Mouse (Mus musculus): ENCODE measurements around the gene Noxo1. TPM values are rescaled to one million over a fixed set of nuclear protein-coding genes. Genes with fewer than 3 reads are reported as not detected.
A peak's percentile ranks its signal among the peaks of the same experiment; 100 is the strongest.

Noxo1 gene
- 3.0 and 5.5 TPM in 2 replicates for polyA plus RNA-seq (2016; fragmentation: Nextera tagmentation; extraction: Ambion mirVana)

DNA sequence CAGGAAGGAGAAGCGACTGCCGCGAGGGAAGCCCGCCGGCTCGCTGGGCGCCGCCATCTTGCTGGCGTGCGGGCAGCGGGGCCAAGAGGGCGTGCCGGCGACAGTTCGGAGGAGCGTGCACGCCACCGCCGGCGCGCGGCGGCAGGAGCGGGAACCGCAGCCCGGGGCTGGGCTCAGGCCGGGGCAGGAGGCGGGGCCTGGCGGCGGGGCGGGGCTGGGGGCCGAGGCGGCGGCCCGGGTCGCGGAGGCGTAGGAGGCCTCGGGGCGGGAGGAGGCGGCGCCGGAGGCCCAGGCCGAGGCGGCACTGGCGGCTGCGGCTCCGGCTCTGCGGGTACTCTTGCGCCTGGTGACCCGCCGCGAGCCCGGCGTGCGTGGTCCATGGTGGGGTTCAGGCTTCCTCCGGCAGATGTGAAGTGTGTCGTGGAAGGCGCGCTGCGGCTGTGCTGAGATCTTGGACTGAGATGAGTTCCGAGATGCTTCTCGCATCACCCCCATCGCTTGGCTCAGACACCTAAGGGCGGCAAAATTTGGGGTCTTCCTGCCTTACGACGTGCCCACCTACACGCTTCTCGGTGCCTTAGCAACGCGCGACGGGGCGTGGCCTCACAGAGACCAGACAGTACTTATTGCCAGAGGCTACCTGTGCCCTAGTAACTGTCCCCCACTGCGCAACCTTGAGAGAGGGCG lies at the start of gene Noxo1, which contains the start of gene Gfer:
TSS of gene Noxo1 (plus strand) at position 224 of the 687 bp plus-strand sequence.
TSS of gene Gfer (minus strand) at position 146 of the 687 bp plus-strand sequence.
- Histone ChIP-seq H3K4me3 (peak within 1 kb of the TSS; percentile 87), H3K27me3 (peaks cover 1% of the 10 kb centered on the region; the same call in 1 of the 2 replicates), H3K4me1 (peaks cover 21% of the 10 kb centered on the region), H3K4me2 (replicated peaks) (peak within 1 kb of the TSS; percentile 66), H3K36me3 (peaks cover 34% of the 10 kb centered on the region), H3K27ac (peak within 1 kb of the TSS; percentile 91), H3K9ac (peak within 1 kb of the TSS; percentile 81), H3K9me3 (no peaks in the 10 kb centered on the region)
- WGBS = under 1% methylated on average over 66 of the region's 76 CpGs
- ATAC-seq (ENCODE audit: insufficient number of reproducible peaks, insufficient read depth, low FRiP score, low TSS enrichment) = peak; percentile 85

DNA sequence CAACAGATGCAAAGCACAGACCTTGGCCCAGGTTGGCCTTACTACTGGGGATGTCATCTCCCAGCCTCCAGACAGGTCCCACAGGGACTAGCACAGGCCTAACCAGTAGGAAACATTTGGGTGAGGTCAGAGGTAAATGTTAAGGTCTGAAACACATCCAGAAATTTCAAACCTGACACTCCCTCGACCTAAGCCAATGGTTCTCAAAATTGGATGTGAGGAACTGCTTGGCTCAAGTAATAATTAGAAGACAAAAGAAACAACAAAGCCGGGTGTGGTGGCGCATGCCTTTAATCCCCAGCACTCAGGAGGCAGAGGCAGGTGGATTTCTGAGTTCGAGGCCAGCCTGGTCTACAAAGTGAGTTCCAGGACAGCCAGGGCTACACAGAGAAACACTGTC lies 49.7 kb upstream of the Noxo1 start:
- Histone ChIP-seq H3K27me3 (no peaks in the 10 kb centered on the region), H3K4me3 (no peak overlapping the region), H3K27ac (no peak overlapping the region), H3K9me3 (no peaks in the 10 kb centered on the region), H3K4me1 (peaks cover 39% of the 10 kb centered on the region), H3K36me3 (peaks cover 7% of the 10 kb centered on the region; the same call in 1 of the 2 replicates), H3K4me2 (replicated peaks) (no peak overlapping the region), H3K9ac (no peak overlapping the region)
- WGBS = 80% methylated on average over 4 of the region's 4 CpGs
- ATAC-seq (ENCODE audit: insufficient number of reproducible peaks, insufficient read depth, low FRiP score, low TSS enrichment) = no peak

- Histone ChIP-seq H3K36me3 (no peaks in the 10 kb centered on the region), H3K27me3 (no peaks in the 10 kb centered on the region), H3K4me2 (replicated peaks) (no peak overlapping the region), H3K9me3 (no peaks in the 10 kb centered on the region), H3K4me1 (peaks cover 39% of the 10 kb centered on the region), H3K4me3 (no peak overlapping the region), H3K27ac (no peak overlapping the region), H3K9ac (0 out of 2 replicates have a peak overlapping the region, but pooled peaks have one; percentile 7)
- 81% methylated on average over 11 of the region's 11 CpGs for WGBS
- no peak for ATAC-seq (ENCODE audit: insufficient number of reproducible peaks, insufficient read depth, low FRiP score, low TSS enrichment)
Measured at GRCm38 (mm10) chr17:24647493-24647892, 48.5 kb upstream of the Noxo1 start.

GRCm38 (mm10) chr17:24648731-24649377 lies 47.2 kb upstream of the Noxo1 start:
- peak overlapping the region; percentile 97 for H3K4me2 ChIP-seq (replicated peaks)
- no peaks in the 10 kb centered on the region for H3K9me3 ChIP-seq
- peak overlapping the region; percentile 72 for H3K4me3 ChIP-seq
- peaks cover 35% of the 10 kb centered on the region for H3K4me1 ChIP-seq
- no peak for ATAC-seq (ENCODE audit: insufficient number of reproducible peaks, insufficient read depth, low FRiP score, low TSS enrichment)
- no peaks in the 10 kb centered on the region for H3K36me3 ChIP-seq
- WGBS = 70% methylated on average over 10 of the region's 10 CpGs
- H3K9ac ChIP-seq = peak overlapping the region; percentile 91; the same call in 1 of the 2 replicates
- H3K27ac ChIP-seq = no peak overlapping the region
- H3K27me3 ChIP-seq = no peaks in the 10 kb centered on the region

DNA sequence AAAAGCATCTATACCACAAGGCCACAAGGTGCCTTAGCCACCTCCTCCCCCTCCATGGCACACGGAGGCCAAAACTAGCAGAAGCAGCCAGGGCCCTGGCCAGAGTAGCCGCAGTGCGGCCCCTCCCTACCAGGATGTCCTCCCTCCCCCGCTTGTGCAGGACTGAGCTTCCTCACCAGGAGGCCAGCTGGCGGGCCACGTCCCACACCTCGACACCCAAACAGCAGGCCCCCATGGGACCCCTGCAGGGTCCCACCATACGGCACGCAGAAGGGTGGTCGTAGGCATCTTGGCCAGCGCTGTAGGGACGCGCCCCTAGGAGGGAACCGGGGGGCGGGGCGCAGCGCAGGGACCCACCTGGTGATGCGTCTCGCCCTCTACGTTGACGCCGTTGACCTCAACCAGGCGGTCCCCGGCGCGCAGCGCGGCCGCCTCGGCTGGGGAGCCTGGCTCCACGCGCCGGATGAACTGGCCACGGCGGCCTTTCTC lies 46.4 kb upstream of the Noxo1 start:
- Histone ChIP-seq H3K4me3 (peak overlapping the region; percentile 72), H3K4me1 (peaks cover 27% of the 10 kb centered on the region), H3K36me3 (no peaks in the 10 kb centered on the region), H3K9ac (peak overlapping the region; percentile 91), H3K4me2 (replicated peaks) (peak overlapping the region; percentile 97), H3K27ac (peak overlapping the region; percentile 66), H3K9me3 (no peaks in the 10 kb centered on the region), H3K27me3 (no peaks in the 10 kb centered on the region)
- WGBS = under 1% methylated on average over 35 of the region's 35 CpGs
- peak; percentile 23; the same call in 1 of the 2 replicates for ATAC-seq (ENCODE audit: insufficient number of reproducible peaks, insufficient read depth, low FRiP score, low TSS enrichment)

- Histone ChIP-seq H3K36me3 (no peaks in the 10 kb centered on the region), H3K4me3 (peak within 1 kb of the TSS; percentile 72), H3K4me2 (replicated peaks) (peak within 1 kb of the TSS; percentile 97), H3K9ac (peak within 1 kb of the TSS; percentile 91), H3K9me3 (no peaks in the 10 kb centered on the region), H3K4me1 (peaks cover 22% of the 10 kb centered on the region), H3K27ac (peak within 1 kb of the TSS; percentile 66), H3K27me3 (no peaks in the 10 kb centered on the region)
- peak; percentile 54 for ATAC-seq (ENCODE audit: insufficient number of reproducible peaks, insufficient read depth, low FRiP score, low TSS enrichment)
- under 1% methylated on average over 33 of the region's 41 CpGs for WGBS
Measured at GRCm38 (mm10) chr17:24650070-24650616, 45.9 kb upstream of the Noxo1 start, which contains the start of gene Slc9a3r2. TSS of gene Slc9a3r2 (minus strand) at chr17:24650327.

DNA sequence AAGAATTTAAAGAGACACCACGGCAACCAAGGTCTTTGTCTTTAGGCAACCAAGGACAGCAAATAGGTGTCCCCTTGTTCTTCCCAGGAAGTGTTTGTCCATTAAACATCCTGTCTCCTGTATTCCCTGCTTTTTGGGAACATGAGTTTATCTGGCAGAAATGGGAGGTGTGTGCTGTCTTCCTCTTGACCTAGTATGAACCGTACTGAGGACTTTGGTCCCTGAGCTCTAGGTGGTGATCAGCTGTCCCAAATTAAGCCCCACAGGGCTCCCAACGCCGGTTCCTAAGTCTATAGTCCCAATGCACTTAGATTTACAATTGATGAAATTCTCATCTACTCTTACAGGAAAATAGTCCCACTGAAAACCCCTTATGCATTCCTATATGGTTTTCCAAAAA lies 45.3 kb upstream of the Noxo1 start:
- H3K4me1 ChIP-seq = peaks cover 20% of the 10 kb centered on the region
- ATAC-seq (ENCODE audit: insufficient number of reproducible peaks, insufficient read depth, low FRiP score, low TSS enrichment) = no peak
- H3K4me3 ChIP-seq = peak overlapping the region; percentile 72; the same call in 1 of the 2 replicates
- no peak overlapping the region for H3K9ac ChIP-seq
- H3K27me3 ChIP-seq = no peaks in the 10 kb centered on the region
- no peaks in the 10 kb centered on the region for H3K9me3 ChIP-seq
- WGBS = 76% methylated on average over 4 of the region's 4 CpGs
- no peak overlapping the region for H3K27ac ChIP-seq
- H3K4me2 ChIP-seq (replicated peaks) = peak overlapping the region; percentile 97; the same call in 1 of the 2 replicates
- no peaks in the 10 kb centered on the region for H3K36me3 ChIP-seq

GRCm38 (mm10) chr17:24651835-24652234 lies 44.2 kb upstream of the Noxo1 start:
- Histone ChIP-seq H3K9ac (0 out of 2 replicates have a peak overlapping the region, but pooled peaks have one; percentile 12), H3K4me3 (no peak overlapping the region), H3K4me2 (replicated peaks) (no peak overlapping the region), H3K27ac (no peak overlapping the region), H3K4me1 (peaks cover 20% of the 10 kb centered on the region), H3K36me3 (no peaks in the 10 kb centered on the region), H3K27me3 (peaks cover 6% of the 10 kb centered on the region), H3K9me3 (no peaks in the 10 kb centered on the region)
- WGBS = 79% methylated on average over 3 of the region's 3 CpGs
- ATAC-seq (ENCODE audit: insufficient number of reproducible peaks, insufficient read depth, low FRiP score, low TSS enrichment) = no peak

DNA sequence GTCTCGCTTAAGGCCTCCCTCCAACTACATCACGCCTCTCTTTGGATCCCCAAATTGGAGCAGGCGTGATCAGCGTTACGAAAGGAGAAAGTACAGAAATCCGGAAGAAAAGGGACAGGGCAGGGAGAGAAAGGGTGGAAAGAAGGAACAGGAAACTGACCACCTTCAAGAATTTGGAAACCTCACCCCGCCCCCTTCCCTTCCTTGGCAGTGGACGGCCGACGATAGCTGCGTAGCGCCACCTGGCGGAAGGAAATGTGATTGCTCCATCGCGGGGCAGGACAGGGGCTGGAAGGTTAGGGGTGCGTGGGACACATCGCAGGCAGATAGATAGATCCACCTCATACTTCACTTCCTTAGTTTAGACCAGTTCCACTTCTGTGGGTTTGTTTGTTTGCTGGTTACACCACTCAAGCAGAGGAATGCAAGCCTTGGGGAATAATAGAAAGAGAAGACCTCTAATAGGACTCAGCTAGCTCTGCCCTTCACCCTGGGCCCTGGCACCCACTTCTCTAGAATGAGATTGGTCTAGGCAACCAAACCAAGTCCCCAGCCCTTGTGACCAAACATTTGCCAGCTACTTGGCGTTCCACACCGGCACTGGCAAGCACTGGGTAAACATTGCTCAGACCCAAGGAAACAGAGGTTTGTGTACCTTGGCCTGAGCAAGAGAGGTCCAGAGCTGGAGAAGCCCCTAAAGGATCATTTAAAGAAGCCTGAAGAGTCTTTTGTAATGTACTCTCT lies 41.9 kb upstream of the Noxo1 start:
- H3K4me3 ChIP-seq = peak overlapping the region; percentile 16
- ATAC-seq (ENCODE audit: insufficient number of reproducible peaks, insufficient read depth, low FRiP score, low TSS enrichment) = no peak; the same call in 1 of the 2 replicates
- no peak overlapping the region for H3K9ac ChIP-seq
- WGBS = 5% methylated on average over 19 of the region's 19 CpGs
- H3K9me3 ChIP-seq = no peaks in the 10 kb centered on the region
- peaks cover 20% of the 10 kb centered on the region for H3K4me1 ChIP-seq
- no peak overlapping the region for H3K27ac ChIP-seq
- H3K27me3 ChIP-seq = peaks cover 29% of the 10 kb centered on the region
- peak overlapping the region; percentile 44 for H3K4me2 ChIP-seq (replicated peaks)
- H3K36me3 ChIP-seq = no peaks in the 10 kb centered on the region

DNA sequence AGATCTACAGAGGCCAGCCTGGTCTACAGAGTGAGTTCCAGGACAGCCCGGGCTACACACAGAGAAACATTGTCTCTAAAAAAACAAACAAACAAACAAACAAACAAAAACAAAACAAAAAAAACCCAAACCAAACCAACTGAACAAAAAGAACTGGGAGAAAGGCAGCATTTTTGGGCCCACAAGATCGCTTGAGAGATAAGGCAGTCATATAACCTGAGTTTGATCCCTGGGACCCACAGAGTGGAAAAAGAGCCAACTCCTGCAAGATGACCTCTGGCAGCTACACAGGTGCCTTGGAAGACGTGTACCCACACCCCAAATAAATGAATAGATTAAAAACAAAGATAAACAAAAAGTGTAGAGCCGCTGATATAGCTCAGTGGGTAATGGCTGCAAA lies 41.1 kb upstream of the Noxo1 start:
- peaks cover 16% of the 10 kb centered on the region for H3K4me1 ChIP-seq
- no peak overlapping the region for H3K27ac ChIP-seq
- no peak overlapping the region for H3K9ac ChIP-seq
- no peak overlapping the region for H3K4me2 ChIP-seq (replicated peaks)
- H3K4me3 ChIP-seq = no peak overlapping the region
- WGBS = 75% methylated on average over 4 of the region's 4 CpGs
- no peak for ATAC-seq (ENCODE audit: insufficient number of reproducible peaks, insufficient read depth, low FRiP score, low TSS enrichment)
- peaks cover 35% of the 10 kb centered on the region for H3K27me3 ChIP-seq
- no peaks in the 10 kb centered on the region for H3K9me3 ChIP-seq
- H3K36me3 ChIP-seq = no peaks in the 10 kb centered on the region
